Mouse (Mus musculus) cerebellum, adult 2 months (tissue): ENCODE results near the gene Cast. TPM values are rescaled to one million over a fixed set of nuclear protein-coding genes. Genes with fewer than 3 reads are reported as not detected.

ENCODE experiments used
- DNase-seq, 2 experiments: peaks; one replicate each; pipeline ENCODE4 v3.0.0; 2021
- H3K27ac ChIP-seq: fragments of 200-500 bp; 2 replicates; pipeline ENCODE4 v1.5.1; 2012; ENCODE audit warnings: low read length, control low read depth, inconsistent platforms; ENCODE audit not compliant: insufficient read depth
- H3K27me3 ChIP-seq: fragments of 200-500 bp; 2 replicates; pipeline ENCODE4 v1.6.1; 2012; ENCODE audit warnings: inconsistent platforms, mild to moderate bottlenecking, low read length, moderate library complexity; ENCODE audit not compliant: control insufficient read depth, insufficient read depth
- H3K4me1 ChIP-seq: fragments of 200-500 bp; 2 replicates; pipeline ENCODE4 v1.6.1; 2011; ENCODE audit warnings: low read length; ENCODE audit not compliant: control insufficient read depth, insufficient read depth
- H3K4me3 ChIP-seq: fragments of 200-500 bp; replicated peaks from 2 replicates; pipeline ENCODE3; 2011; ENCODE audit warnings: mild to moderate bottlenecking, low read depth, low read length, control low read depth; ENCODE audit not compliant: insufficient read depth
- CTCF ChIP-seq: fragments of 200-500 bp; IDR thresholded peaks from 2 replicates; pipeline ENCODE4 v1.5.1; 2011; ENCODE audit warnings: low read depth, mild to moderate bottlenecking, control low read depth, low read length, moderate library complexity, borderline replicate concordance; ENCODE audit not compliant: insufficient read depth
- POLR2A ChIP-seq: fragments of 200-500 bp; IDR thresholded peaks from 2 replicates; pipeline ENCODE4 v1.6.1; 2011; ENCODE audit warnings: low read length, control low read depth, borderline replicate concordance; ENCODE audit not compliant: insufficient read depth
- WGBS: fragments of 180-500 bp; shearing (Covaris S2); methylation state at CpG from one replicate; pipeline ENCODE4 v1.1.7; 2018; 5-methylcytosine and 5-hydroxymethylcytosine counted together
- polyA plus RNA-seq: library from polyadenylated mRNA; depleted of rRNA; stranded (reverse); fragments of >200 nt; gene quantifications from 2 replicates; pipeline ENCODE4 v1.2.3, GENCODE M21; 2012; rRNA removed

Gene Cast
- 12.0 and 13.0 TPM in 2 replicates for polyA plus RNA-seq

GRCm38 (mm10) chr13:74808152-74808929, at the start of gene Cast:
Gene Cast, minus strand, starts transcription at chr13:74808810.
- TF ChIP-seq CTCF, result no peak
- no peak for TF ChIP-seq POLR2A
- no peak within 1 kb of the TSS for H3K27ac ChIP-seq
- peak within 1 kb of the TSS; percentile 60 for H3K4me3 ChIP-seq
- H3K27me3 ChIP-seq, result no peaks in the 10 kb centered on the region; the same call in 1 of the 2 replicates
- peak; percentile 10 to 20 for DNase-seq
- 3% methylated on average over 36 of the region's 36 CpGs for WGBS
- H3K4me1 ChIP-seq, result no peaks in the 10 kb centered on the region

GRCm38 (mm10) chr13:74854338-74855047, 45.9 kb upstream of the Cast start:
- peak; percentile 38 to 47 for DNase-seq
- WGBS, result 4% methylated on average over 3 of the region's 3 CpGs
- Histone ChIP-seq H3K27ac (no peak overlapping the region), H3K4me1 (no peaks in the 10 kb centered on the region), H3K27me3 (no peaks in the 10 kb centered on the region), H3K4me3 (no peak overlapping the region)
- no peak for TF ChIP-seq POLR2A
- peak; percentile 44; the same call in 1 of the 2 replicates for TF ChIP-seq CTCF

GRCm38 (mm10) chr13:74850823-74851222, 42.2 kb upstream of the Cast start:
- Histone ChIP-seq H3K27me3 (no peaks in the 10 kb centered on the region), H3K4me1 (no peaks in the 10 kb centered on the region), H3K4me3 (no peak overlapping the region), H3K27ac (no peak overlapping the region)
- DNase-seq, result no peak
- TF ChIP-seq POLR2A, result no peak
- TF ChIP-seq CTCF, result no peak
- WGBS, result 96% methylated on average over 2 of the region's 2 CpGs

GRCm38 (mm10) chr13:74845886-74846285, 37.3 kb upstream of the Cast start:
- H3K27ac ChIP-seq, result no peak overlapping the region

GRCm38 (mm10) chr13:74834543-74834942, 25.9 kb upstream of the Cast start:
- H3K27ac ChIP-seq, result no peak overlapping the region
- H3K4me1 ChIP-seq, result no peaks in the 10 kb centered on the region
- no peak for DNase-seq
- no peak for TF ChIP-seq POLR2A
- TF ChIP-seq CTCF, result no peak
- H3K4me3 ChIP-seq, result no peak overlapping the region
- no peaks in the 10 kb centered on the region for H3K27me3 ChIP-seq
- WGBS, result 17% methylated on average over 1 of the region's 1 CpGs

More at GRCm38 (mm10) chr13:74845886-74846285, 37.3 kb upstream of the Cast start:
- Histone ChIP-seq H3K4me1 (no peaks in the 10 kb centered on the region), H3K27me3 (no peaks in the 10 kb centered on the region), H3K4me3 (no peak overlapping the region)
- TF ChIP-seq POLR2A (no peak), CTCF (no peak)
- WGBS, result 35% methylated on average over 1 of the region's 1 CpGs
- DNase-seq, result no peak

- no peaks in the 10 kb centered on the region for H3K4me1 ChIP-seq
- no peak overlapping the region for H3K4me3 ChIP-seq
- no peak overlapping the region for H3K27ac ChIP-seq
- no peak for DNase-seq
- TF ChIP-seq POLR2A, result no peak
- no peak for TF ChIP-seq CTCF
- WGBS, result 60% methylated on average over 3 of the region's 3 CpGs
- H3K27me3 ChIP-seq, result no peaks in the 10 kb centered on the region
Measured at GRCm38 (mm10) chr13:74822095-74822494, 13.5 kb upstream of the Cast start.

- no peak for DNase-seq
- TF ChIP-seq CTCF (no peak), POLR2A (no peak)
- Histone ChIP-seq H3K27me3 (no peaks in the 10 kb centered on the region), H3K27ac (no peak overlapping the region), H3K4me1 (no peaks in the 10 kb centered on the region), H3K4me3 (no peak overlapping the region)
- 88% methylated on average over 1 of the region's 1 CpGs for WGBS
Measured at GRCm38 (mm10) chr13:74815753-74816152, 7.1 kb upstream of the Cast start.
